Mouse (Mus musculus) heart, embryonic 14.5 days (tissue): ENCODE data around the gene Igsf9. TPM values are rescaled to one million over a fixed set of nuclear protein-coding genes. Genes with fewer than 3 reads are reported as not detected.

ENCODE experiments used
- ATAC-seq: fragments of 200-750 bp; cut with Nextera tagmentation; 2 replicates; pipeline ENCODE4 v1.8.0; 2017; ENCODE audit warnings: low read depth, moderate TSS enrichment; ENCODE audit not compliant: insufficient number of reproducible peaks, insufficient read depth, low FRiP score
- H3K27ac ChIP-seq, 2 experiments: fragments of 200-500 bp in 1 of 2; fragments of 300-500 bp in 1 of 2; sonication (generic) in 1 of 2; replicated peaks in 1 of 2; 2 replicates each; pipeline ENCODE4 v1.5.1; 2012 to 2014; ENCODE audit warnings: low read depth in 2 of 2, low read length in 2 of 2, control low read depth in 1 of 2, mild to moderate bottlenecking in 1 of 2, mixed read lengths in 1 of 2; ENCODE audit not compliant: control insufficient read depth in 1 of 2, insufficient read depth in 1 of 2
- H3K27me3 ChIP-seq: fragments of 300-500 bp; sonication (generic); 2 replicates; pipeline ENCODE4 v1.6.1; 2014; ENCODE audit warnings: mild to moderate bottlenecking, low read length, control low read depth; ENCODE audit not compliant: control insufficient read depth, insufficient read depth
- H3K36me3 ChIP-seq: fragments of 300-500 bp; sonication (generic); 2 replicates; pipeline ENCODE4 v1.6.1; 2014; ENCODE audit warnings: mild to moderate bottlenecking, control low read depth, low read length, mixed read lengths; ENCODE audit not compliant: control insufficient read depth, insufficient read depth
- H3K4me1 ChIP-seq, 2 experiments: fragments of 200-500 bp in 1 of 2; fragments of 300-500 bp in 1 of 2; sonication (generic) in 1 of 2; 2 replicates each; pipeline ENCODE4 v1.6.1; 2012 to 2014; ENCODE audit warnings: low read length in 2 of 2, control low read depth in 1 of 2, mixed read lengths in 1 of 2; ENCODE audit not compliant: control insufficient read depth in 2 of 2, insufficient read depth in 2 of 2
- H3K4me2 ChIP-seq: fragments of 300-500 bp; sonication (generic); 2 replicates; pipeline ENCODE4 v1.6.1; 2014; ENCODE audit warnings: mild to moderate bottlenecking, low read length
- H3K4me3 ChIP-seq, 2 experiments: fragments of 200-500 bp in 1 of 2; fragments of 300-500 bp in 1 of 2; sonication (generic) in 1 of 2; 2 replicates each; pipeline ENCODE4 v1.5.1; 2012 to 2014; ENCODE audit warnings: low read length in 2 of 2, mild to moderate bottlenecking in 2 of 2, control low read depth in 1 of 2, low read depth in 1 of 2, moderate library complexity in 1 of 2; ENCODE audit not compliant: control insufficient read depth in 1 of 2, insufficient read depth in 1 of 2
- H3K9ac ChIP-seq: fragments of 300-500 bp; sonication (generic); 2 replicates; pipeline ENCODE4 v1.6.1; 2014; ENCODE audit warnings: mild to moderate bottlenecking, low read length
- H3K9me3 ChIP-seq: fragments of 300-500 bp; sonication (generic); 2 replicates; pipeline ENCODE4 v1.6.1; 2016; ENCODE audit warnings: low read length, control low read depth; ENCODE audit not compliant: control insufficient read depth
- WGBS: fragments of 180-500 bp; shearing (Covaris S2); extraction: QIAGEN DNeasy Blood & Tissue Kit; methylation state at CpG from one replicate; pipeline ENCODE4 v1.1.7; 2014; 5-methylcytosine and 5-hydroxymethylcytosine counted together
- polyA plus RNA-seq: library from polyadenylated mRNA; unstranded; fragments of >200 nt; fragmentation: Nextera tagmentation; extraction: Ambion mirVana; gene quantifications from 2 replicates; pipeline ENCODE4 v1.2.1, GENCODE M21; 2014

The Igsf9 gene
- polyA plus RNA-seq, 1 experiment from 2014 or later, result 5.0 TPM

DNA sequence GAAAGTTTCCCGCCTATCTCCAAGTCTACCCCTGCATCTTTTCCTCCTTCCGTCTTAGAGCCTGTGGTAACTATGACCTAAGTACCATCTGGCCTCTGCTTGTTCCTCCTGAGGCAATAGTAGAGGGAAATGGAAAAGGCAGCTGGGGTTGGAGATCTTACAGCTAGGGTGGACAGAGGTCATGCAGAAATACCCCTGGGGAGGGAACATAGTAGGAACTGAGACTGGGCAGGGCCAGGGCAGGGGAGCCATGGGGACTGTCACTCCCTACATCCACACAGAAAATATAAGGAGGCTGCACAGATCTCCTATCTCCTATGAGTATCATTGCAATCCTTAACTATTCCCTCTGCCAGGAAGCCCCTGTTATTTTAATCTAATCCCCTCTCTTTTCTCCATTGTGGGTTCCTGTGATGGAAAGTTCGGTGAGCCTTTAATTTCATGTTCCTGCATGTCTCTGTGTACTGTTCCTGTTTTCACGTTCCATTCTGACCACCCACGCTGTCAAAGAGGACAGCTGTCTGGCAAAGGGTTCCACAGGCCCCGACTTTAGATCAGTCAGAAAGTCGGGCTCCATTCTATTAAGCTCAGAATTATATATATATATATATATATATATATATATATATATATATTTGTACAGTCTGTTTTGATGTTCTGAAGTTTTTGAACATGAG is 25.4 kb upstream of the Igsf9 start:
- Histone ChIP-seq H3K9ac (no peak overlapping the region), H3K36me3 (no peaks in the 10 kb centered on the region), H3K27me3 (no peaks in the 10 kb centered on the region), H3K4me3 (no peak overlapping the region), H3K4me2 (no peak overlapping the region), H3K9me3 (no peaks in the 10 kb centered on the region), H3K4me1 (no peaks in the 10 kb centered on the region; a peak in 2 of 4 replicates), H3K27ac (no peak overlapping the region)
- 0 out of 2 replicates have a peak, but pooled peaks have one; percentile 47 for ATAC-seq
- WGBS, result 57% methylated on average over 7 of the region's 7 CpGs

DNA sequence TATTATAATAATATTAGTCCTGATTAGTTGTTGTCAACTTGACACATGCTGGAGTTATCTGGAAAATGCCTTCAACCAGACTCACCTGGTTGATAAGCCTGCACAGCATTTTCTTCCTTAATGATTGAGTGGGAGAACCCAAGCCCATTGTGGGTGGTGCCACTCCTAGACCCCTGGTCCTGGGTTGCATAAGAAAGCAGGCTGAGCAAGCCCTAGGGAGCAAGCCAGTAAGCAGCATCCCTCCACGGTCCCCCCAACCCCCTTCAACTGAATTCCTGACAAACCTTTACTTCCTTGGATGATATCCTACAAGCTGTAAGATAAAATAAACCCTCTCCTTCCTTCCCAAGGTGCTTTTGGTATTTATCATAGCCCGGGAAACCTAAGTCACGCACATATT is 24.4 kb upstream of the Igsf9 start:
- no peak overlapping the region for H3K4me3 ChIP-seq
- no peak for ATAC-seq
- peaks cover 0 to 3% of the 10 kb centered on the region in 2 experiments; a peak in 2 of 4 replicates for H3K4me1 ChIP-seq
- no peaks in the 10 kb centered on the region for H3K27me3 ChIP-seq
- no peaks in the 10 kb centered on the region for H3K36me3 ChIP-seq
- H3K27ac ChIP-seq, result no peak overlapping the region
- no peak overlapping the region for H3K4me2 ChIP-seq
- no peaks in the 10 kb centered on the region for H3K9me3 ChIP-seq
- no peak overlapping the region for H3K9ac ChIP-seq
- WGBS, result 89% methylated on average over 3 of the region's 3 CpGs

DNA sequence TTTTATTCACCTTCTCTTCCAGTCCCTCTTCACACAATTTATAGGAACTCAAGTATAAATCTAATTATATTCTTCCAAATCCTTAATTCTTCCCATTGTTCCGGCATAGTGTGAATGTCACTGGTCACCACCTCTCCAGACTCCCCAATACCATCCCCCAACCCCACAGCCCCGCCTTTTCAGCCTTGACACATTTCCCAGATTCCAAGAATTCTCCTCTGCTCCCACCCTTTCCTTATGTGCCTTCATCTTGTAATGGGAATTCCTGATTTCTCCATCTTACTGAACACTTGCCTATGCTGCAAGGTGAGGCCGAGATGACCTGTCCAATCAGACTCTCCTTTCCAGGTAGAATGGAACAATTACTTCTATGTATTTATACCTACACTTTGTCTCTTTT is 23.5 kb upstream of the Igsf9 start:
- ATAC-seq, result no peak
- H3K9me3 ChIP-seq, result no peaks in the 10 kb centered on the region
- H3K27me3 ChIP-seq, result no peaks in the 10 kb centered on the region
- no peaks in the 10 kb centered on the region for H3K36me3 ChIP-seq
- H3K4me2 ChIP-seq, result no peak overlapping the region
- peaks cover 0 to 3% of the 10 kb centered on the region in 2 experiments; a peak in 2 of 4 replicates for H3K4me1 ChIP-seq
- no peak overlapping the region for H3K27ac ChIP-seq
- H3K4me3 ChIP-seq, result no peak overlapping the region
- H3K9ac ChIP-seq, result no peak overlapping the region
- WGBS, result 64% methylated on average over 3 of the region's 3 CpGs

DNA sequence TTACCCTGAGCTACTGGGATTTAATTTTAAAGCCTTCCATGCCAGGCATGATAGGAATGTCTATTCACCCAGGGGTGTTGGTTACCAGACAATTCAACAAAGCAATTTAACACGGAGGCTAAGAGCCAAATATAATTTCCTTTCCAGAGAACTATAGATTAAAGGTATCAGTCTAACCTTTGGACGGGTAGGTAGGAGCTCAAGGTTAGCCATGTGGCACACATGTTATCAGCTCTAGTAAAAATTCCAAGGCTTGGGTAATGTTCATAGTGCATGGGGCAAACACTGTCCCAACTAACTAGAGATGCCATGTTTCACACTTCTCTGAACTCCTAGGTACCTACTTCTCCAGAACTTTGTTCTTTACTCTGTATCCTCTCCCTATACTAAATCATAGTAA is 20.0 kb upstream of the Igsf9 start:
- Histone ChIP-seq H3K4me2 (no peak overlapping the region), H3K4me1 (peaks cover 3% of the 10 kb centered on the region in 2 experiments; a peak in 2 of 4 replicates), H3K27ac (no peak overlapping the region), H3K4me3 (no peak overlapping the region), H3K27me3 (no peaks in the 10 kb centered on the region), H3K36me3 (no peaks in the 10 kb centered on the region), H3K9me3 (no peaks in the 10 kb centered on the region), H3K9ac (no peak overlapping the region)
- 12% methylated on average over 2 of the region's 2 CpGs for WGBS
- no peak for ATAC-seq

DNA sequence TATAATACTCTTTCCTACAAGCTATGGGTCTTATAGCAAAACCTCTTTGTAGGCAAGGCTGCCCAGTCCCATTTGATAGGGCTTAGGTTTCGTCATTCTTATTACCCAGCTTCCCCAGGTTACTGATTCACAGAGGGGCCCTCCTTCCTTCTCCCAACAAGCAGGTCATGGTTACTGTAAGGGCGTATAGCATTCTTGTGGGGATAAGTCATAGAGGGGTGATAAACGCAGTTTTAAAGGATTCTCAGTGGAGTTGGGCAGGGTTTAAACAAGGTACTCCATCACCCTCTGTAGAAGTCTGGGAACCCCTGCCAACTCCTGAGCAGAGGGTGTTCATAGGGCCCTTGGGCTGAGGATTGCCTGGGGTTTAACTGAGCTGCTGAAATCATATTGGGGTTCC is 19.1 kb upstream of the Igsf9 start:
- ATAC-seq, result no peak
- H3K9me3 ChIP-seq, result no peaks in the 10 kb centered on the region
- H3K36me3 ChIP-seq, result no peaks in the 10 kb centered on the region
- no peak overlapping the region for H3K4me3 ChIP-seq
- no peak overlapping the region for H3K4me2 ChIP-seq
- H3K4me1 ChIP-seq, result peaks cover 3% of the 10 kb centered on the region in 2 experiments; a peak in 2 of 4 replicates
- no peak overlapping the region for H3K9ac ChIP-seq
- H3K27me3 ChIP-seq, result no peaks in the 10 kb centered on the region
- no peak overlapping the region for H3K27ac ChIP-seq
- WGBS, result 61% methylated on average over 3 of the region's 3 CpGs

DNA sequence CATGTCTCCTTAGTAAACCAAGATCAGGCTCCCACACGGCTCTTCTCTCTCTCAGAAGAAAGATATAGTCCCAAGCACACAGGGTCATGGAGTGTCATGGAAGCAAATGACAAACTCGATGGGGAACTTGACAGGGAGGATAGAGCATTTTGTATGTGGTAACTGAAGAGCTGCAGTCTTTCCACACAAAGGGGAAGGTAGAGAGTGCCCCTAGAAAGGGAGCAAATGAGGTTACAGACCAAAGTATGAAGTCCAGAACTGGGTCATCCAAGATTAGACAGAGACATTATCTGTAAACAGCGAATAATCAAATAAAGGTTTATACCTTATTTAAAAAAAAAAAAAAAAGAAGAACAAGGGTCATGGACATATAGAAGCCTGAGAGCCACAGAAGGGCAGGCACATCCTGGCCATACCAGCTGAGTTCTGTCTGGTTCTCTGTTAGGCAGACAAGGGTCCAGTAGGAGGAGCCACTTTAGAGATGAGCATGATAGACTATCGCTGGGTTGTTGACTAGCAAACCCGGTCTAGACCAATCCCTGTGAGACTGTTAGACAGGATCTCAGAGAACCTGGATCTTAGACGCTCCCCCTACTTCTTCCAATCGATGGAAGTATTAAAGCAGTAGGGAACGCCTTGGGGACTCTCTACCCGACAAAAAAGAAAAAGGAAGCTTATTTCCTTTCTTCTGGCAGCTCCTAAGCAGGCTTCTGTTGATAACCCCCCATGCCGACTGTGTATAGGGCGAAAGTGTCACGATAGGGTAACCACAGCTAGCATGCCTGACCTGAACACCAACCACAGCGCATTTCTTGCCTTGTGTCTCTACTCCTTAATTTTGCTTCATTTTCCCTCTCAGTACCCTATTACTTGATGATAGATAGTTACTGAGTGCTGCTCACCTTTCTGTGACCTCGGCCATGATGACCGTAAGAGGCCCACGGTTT is 17.9 kb upstream of the Igsf9 start:
- ATAC-seq, result no peak
- Histone ChIP-seq H3K9ac (no peak overlapping the region), H3K4me2 (no peak overlapping the region), H3K27me3 (no peaks in the 10 kb centered on the region), H3K36me3 (no peaks in the 10 kb centered on the region), H3K9me3 (no peaks in the 10 kb centered on the region), H3K27ac (no peak overlapping the region), H3K4me3 (no peak overlapping the region), H3K4me1 (peaks cover 3% of the 10 kb centered on the region in 2 experiments; a peak in 2 of 4 replicates)
- 68% methylated on average over 16 of the region's 16 CpGs for WGBS

DNA sequence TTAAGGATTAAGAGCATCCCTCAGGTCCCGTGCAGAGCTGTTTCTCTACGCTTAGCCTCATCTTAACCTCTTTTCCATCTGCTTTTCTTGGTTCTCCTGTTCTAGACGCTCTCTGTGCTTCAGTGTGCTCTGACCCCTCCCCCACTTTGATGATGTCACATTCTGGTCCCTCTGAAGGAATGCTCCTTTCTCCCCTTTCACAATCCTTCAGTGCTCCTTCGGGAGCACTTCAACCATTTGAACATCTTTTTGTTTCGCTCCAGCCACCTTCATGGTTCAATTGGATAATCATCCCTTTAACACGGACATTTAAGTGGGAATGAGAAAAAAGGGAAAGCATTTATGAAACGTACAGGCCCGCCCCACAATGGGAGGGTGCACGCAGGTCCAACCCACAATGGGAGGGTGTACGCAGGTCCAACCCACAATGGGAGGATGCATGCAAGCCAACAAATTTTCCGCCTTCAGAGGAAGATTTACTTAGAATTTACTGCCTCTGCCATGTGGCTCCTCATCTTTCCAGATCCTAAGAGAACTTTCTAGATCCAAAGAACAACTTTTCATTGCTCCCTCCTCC is 13.2 kb upstream of the Igsf9 start:
- H3K27ac ChIP-seq, result no peak overlapping the region
- H3K4me1 ChIP-seq, result peaks cover 0 to 3% of the 10 kb centered on the region in 2 experiments; a peak in 2 of 4 replicates
- no peaks in the 10 kb centered on the region for H3K36me3 ChIP-seq
- 86% methylated on average over 11 of the region's 11 CpGs for WGBS
- no peak overlapping the region for H3K4me3 ChIP-seq
- H3K27me3 ChIP-seq, result no peaks in the 10 kb centered on the region
- H3K9me3 ChIP-seq, result no peaks in the 10 kb centered on the region
- H3K4me2 ChIP-seq, result no peak overlapping the region
- no peak for ATAC-seq
- no peak overlapping the region for H3K9ac ChIP-seq
